Mouse (Mus musculus): ENCODE results near the gene Slc35e3.
"Not testable (repeated sequence)": the region's sequence is repeated elsewhere in the genome, so short reads cannot be mapped to it uniquely, and the experiment has no call there.

Gene Slc35e3

DNA sequence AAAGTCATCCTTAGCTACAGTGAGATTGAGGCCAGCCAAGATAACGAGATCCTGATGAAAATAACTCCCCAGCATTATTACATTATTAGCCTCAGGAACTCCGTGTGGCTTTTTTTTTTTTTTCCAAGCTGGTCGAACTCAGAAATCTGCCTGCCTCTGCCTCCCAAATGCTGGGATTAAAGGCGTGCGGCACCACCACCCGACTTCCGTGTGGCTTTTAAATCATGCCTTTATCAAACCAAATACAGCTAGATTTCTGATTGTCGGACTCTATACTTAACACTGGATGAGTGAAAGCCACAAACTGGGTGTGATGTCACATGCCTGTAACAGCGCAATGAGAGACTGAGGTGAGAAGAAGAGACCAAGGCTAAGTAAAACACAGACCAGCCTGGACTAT lies 33.3 kb downstream of the Slc35e3 start:
- peak in 1 of 2 experiments; percentile 57 for DNase-seq (ENCODE audit: low spot score in 2 of 2)

DNA sequence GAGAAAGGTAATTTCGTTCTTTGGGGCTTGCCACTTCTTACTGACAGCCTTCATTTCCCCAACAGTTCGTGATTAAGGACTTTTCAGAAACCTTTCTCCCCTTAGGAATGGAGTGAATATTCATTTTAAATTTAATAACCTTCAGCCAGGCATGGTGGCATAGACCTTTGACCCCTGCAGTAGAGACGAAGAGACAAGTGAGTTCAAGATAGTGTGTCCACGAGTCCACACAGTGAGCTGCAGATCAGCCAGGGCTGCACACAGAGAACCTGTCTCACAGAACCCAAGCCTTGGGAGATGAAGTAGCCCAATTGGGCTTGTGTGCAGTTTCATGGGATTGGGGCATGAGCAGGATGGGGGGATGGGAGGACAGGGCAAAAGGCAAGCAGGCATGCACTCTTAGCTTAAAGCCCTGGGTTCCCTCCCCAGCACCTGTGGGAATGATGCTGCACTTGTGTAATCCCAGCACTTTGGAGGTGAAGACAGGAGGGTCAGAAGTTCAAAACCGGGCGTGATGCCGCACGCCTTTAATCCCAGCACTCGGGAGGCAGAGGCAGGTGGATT lies 33.9 kb downstream of the Slc35e3 start:
- DNase-seq (ENCODE audit: low spot score in 2 of 2): no peak

DNA sequence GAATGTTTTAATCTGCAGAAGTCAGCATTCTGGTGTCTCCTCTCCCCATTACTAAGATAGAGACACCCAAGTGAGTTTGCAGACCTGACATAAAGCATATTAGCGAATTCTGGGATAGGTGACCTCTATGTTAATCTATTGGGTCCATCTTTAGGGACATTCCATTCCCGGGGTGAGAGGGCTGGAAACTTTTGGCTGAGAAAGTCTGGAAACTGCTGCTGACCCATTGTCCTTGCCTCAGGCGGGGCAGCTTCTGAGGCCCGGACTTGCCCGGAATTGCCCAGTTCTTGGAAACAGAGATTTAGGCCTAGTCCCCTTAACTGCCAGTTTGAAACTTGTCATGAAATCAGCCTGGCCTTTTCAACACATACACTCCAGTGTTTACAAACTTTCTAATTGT lies 34.8 kb downstream of the Slc35e3 start:
- DNase-seq (ENCODE audit: low spot score in 2 of 2): no peak

DNA sequence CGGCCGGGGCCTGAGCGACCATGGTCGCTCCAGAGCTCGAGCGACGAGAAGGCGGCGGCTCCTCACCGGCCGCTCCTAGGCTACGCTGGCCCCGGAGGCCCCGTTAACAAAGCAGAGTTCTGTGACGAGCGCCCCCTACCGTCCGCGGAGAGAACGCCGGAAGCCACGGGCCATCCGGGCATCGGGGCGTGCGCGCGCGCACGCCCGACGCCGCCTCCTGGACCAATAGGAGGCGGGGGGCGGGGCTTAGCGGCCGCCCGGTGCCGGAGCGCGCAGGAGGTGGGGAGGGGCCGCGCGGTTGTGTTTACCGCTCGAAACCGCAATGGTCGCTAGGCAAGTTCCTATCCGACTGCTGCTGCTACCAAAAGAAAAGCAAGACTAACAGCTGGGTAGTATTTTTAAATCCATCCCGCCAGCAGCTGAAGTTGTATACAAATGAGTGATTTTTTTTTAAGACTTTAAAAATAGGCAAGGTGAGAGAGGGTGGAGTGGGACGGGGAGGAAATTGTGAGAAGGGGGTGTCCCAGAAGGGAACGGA lies 35.5 kb downstream of the Slc35e3 start, which contains the start of gene Mdm2:
Gene Mdm2, minus strand, starts transcription at position 155 of the 538 bp plus-strand sequence.
- DNase-seq (ENCODE audit: low spot score in 2 of 2): peak; percentile 93 to 95

DNA sequence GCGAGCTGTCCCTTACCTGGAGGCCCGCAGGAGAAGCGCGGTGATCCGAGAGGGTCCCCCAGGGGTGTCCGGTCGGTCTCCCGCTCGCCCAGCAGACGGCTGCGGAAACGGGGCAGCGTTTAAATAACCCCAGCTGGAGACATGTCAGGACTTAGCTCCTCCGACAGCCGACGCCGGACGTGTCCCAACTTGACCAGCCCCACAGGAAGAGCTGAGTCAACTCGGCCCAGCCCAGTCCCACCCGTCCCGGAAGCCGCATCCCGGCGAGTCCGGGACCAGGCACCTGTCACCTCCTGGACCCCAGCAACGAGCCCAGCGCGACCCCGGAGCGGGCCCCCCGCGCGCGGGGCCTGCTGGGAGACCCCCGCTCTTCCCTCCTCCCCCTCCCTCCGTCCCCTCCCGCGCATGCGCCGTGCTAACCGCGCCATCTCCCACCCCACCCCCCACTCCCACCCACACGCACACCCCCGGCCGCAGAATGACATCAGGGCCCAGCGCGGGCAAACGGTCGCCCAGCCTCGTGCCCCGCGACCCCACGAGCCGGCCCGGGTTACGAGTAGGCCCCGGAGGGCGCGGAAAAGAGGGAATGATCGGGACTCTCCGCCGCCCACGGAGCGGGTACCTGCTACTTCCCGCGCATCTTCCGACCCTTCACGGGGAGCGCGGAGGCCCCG lies 36.1 kb downstream of the Slc35e3 start:
- peak; percentile 66 to 78 for DNase-seq (ENCODE audit: low spot score in 2 of 2)

DNA sequence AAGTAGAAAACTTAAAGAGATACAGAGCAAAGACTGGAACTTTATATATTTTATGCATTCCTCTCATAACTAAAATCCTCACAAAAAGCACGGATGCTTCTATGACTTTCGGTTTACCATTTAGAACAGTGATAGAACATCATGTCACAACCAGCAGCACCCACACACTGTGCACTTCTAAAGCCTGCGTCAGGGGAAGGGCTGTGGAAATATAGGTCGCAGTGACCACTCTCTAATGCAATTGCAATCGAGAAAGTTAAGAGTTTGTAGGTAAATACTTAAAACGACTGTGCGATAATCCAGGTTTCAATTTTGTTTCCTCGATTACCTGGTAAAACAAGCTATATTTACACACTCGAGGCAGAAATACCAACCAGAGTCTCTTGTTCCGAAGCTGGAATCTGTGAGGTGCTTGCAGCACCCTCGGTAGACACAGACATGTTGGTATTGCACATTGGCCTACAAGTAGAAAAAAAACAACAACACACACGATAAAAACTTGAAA lies 36.8 kb downstream of the Slc35e3 start:
- no peak for DNase-seq (ENCODE audit: low spot score in 2 of 2)

DNA sequence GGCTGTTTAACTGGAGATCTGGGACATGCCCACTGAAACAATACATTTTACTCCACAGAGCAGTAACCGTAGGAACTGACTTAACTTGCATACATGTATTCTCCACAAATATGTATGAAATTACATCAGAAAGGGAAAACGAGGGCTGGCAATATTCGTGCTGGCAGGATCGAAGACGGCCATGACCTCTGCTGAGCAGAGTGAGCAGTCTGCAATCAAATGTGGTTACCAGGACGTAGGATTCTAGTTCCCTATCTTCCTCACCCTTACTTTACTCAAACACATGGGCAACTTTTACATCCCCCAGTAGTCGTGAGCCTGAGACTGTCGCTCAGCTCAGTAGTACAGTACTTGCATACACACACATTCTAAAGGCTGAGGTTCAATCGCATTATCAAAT lies 37.3 kb downstream of the Slc35e3 start:
- DNase-seq (ENCODE audit: low spot score in 2 of 2): no peak

DNA sequence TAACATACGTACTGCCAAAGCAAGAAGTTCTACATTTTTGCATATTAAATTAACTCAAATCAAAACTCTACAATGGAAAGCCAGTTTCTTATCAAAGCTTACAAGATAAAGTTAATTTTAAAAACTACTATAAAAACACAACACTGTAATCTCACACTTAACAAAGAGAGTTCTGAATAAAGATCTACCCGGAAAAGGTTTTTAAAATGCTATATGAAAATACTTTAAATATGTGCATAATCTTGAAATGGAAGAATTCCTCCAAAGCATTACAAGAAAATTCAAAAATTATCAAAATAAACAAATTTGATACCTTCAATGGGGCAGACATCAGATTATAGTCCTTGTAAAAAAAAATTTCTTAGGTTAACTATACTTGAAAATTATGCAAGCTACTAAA lies 37.8 kb downstream of the Slc35e3 start:
- DNase-seq (ENCODE audit: low spot score in 2 of 2): no peak

DNA sequence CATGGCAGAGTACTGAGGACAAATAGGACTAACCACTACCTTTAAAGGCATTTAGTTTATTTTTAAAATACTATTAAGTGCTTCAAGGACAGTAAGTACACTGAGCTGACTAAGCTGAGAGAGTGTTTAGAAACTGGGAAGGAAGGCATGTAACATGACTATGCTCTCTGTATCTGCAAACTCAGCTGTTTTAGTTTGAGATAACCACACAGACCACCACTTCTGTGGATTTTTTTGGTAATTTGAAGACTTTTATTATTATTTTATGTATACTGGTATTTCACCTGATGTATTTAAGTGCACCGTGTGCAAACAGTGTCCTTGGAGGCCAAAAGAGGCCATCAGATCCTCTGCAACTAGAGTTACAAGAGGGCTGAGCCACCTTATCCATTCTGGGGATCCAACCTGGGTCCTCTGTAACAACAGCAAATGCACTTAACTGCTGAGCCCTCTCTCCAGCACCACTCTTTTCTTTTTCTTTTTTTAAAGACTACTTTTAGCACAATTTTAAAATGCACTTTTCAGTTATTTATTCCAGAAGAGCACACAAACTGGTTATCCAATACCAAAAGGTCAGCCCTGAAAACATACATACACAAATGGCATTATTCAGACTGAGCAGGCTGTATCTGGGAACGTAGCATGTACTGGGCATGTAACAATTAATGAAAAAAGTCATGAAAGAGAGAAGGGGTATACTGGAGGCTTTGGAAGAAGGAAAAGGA lies 38.9 kb downstream of the Slc35e3 start:
- DNase-seq (ENCODE audit: low spot score in 2 of 2): no peak

DNA sequence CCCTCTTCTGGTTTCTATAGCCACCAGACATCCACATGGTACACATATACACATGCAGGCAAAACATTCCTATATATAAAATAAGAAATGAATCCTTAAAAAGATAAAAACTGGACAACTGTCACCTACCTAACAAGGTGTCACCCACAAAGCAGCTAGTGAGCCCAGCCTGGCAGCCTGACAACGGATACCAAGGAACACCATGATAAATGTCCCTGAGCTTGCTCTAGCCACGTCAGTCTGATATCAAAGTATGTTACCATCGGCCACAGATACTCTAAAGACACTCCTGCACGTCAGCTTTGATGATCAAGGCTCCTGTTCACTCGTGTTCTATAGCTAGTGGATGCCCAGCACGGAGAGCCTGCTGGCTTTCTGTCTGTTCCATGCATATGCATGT lies 39.7 kb downstream of the Slc35e3 start:
- DNase-seq (ENCODE audit: low spot score in 2 of 2): no peak

DNA sequence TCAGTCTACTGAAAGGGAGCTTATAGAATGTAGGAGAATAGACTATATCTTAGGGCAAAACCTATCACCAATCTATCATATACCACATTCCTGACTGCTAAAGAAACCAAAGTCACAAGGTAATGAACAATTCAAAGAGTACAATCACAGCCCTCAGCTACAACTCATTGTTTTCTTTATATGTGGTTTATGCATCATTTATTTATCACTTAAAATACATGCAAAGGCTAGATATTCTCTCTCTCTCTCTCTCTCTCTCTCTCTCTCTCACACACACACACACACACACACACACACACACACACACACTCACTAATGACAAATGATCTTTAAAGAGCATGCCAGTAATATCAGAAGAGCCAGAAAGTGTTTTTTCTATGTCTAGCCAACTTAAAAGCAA lies 40.4 kb downstream of the Slc35e3 start:
- DNase-seq (ENCODE audit: low spot score in 2 of 2): no peak

DNA sequence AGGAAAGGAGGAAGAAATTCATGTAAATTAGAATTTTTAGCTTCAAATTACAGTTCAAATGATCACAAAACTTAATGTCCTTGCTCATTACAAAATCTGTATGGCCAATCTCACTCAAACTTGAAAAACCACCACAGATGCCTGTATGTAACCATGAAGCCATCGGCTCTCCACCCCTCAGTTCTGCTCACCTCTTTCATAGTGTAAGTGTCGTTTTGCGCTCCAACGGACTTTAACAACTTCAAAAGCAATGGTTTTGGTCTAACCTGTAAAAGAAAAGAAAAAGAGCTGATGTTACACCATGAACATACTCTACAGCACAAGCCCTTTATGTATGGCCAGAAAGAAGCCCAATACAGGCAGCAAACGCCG lies 41.2 kb downstream of the Slc35e3 start:
- no peak for DNase-seq (ENCODE audit: low spot score in 2 of 2)

DNA sequence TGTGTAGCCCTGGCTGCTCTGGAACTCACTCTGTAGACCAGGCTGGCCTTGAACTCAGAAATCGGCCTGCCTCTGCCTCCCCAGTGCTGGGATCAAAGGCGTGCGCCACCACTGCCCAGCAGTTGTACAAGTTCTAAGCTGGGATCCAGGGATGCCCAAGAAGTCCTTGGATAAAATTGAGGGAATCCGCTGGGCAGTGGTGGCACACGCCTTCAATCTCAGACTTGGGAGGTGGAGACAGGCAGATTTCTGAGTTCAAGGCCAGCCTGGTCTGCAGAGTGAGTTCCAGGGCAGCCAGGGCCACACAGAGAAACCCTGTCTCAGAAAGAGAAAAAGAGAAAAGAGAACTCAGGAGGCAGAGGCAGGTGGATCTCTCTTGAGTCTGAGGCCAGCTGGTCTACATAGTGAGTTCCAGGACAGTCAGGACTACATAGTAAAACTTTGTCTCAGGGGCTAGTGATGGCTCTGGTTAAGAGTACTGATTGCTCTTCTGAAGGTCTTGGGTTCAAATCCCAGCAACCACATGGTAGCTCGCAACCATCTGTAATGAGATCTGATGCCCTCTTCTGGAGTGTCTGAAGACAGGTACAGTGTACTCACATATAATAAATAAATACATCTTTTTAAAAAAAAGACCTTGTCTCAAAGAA lies 41.7 kb downstream of the Slc35e3 start:
- DNase-seq (ENCODE audit: low spot score in 2 of 2): not testable (repeated sequence)

DNA sequence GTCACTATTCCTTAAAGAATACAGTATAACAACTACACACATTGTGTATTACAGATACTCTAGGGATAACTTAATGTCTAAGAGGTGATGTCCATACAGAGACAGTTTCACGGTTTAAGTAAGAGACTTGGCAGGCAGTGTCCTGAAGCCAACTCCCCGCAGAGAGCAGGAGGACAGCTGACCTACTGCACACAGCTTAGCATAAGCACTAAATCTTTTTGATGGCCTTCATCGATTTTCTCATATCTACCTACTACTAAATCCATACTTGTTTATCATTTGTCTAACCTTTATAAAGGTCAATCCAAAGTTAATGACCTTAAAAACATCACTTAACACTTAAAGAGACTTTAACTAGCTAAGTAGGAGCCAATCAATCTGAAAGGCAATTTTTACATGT lies 42.7 kb downstream of the Slc35e3 start:
- no peak for DNase-seq (ENCODE audit: low spot score in 2 of 2)

DNA sequence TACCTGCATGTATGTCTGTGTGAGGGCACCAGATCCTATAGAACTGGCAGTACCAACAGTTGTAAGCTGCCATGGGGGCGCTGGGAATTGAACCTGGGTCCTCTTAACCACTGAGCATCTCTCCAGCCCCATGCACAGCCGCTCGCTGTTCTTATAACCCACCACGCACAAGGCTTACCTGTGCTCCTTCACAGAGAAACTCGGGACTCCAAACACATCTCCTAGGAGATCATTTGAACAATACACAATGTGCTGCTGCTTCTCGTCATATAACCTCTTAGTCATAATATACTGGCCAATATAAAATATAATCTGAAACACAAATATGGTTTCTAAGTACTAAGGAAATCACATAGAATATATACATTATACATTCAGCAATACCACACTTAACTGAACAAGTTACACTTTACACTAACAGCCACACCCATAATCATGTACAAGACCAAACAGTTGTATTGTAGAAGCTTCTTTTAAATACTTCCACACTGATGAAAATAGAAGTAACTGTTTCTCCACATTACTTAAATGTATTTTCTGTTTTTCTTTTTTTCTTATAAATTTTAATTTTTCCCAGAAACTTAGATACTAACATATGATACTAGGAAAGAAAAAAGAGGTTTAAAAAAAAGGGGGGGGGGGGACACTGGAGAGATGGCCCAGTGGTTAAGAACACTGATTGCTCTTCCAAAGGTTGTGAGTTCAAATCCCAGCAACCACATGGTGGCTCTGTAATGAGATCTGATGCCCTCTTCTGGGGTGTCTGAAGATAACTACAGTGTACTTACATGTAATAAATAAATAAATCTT lies 43.9 kb downstream of the Slc35e3 start:
- DNase-seq (ENCODE audit: low spot score in 2 of 2): no peak

DNA sequence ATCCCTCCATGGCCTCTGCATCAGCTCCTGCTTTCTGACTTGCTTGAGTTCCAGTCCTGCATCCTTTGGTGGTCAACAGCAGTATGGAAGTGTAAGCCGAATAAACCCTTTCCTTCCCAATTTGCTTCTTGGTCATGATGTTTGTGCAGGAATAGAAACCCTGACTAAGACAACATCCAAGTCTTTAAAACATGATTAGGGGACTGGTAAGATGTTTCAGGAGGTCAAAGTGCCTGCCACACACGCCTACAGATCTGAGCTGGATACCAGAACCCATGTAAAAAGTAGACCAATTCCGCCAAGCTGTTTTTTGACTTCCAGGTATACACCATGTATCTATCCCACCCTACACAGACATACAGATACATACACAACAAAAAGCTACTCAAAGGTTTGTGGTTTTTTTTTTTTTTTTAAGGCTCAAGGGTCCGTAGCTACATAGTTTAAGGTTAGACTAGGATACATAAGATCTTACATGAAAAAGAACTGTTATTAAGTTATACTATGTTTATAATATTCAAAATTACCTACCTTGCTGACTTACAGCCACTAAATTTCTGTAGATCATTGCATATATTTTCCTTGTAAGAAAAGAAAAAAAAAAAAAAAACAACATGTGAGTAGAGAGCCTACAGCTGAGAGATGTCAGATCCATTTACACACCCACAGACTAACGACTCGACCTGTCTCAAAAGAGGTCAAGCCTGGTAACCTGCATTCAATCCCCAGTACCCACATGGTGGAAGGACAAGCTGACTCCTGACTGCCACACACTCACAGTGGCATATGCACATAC lies 44.9 kb downstream of the Slc35e3 start:
- DNase-seq (ENCODE audit: low spot score in 2 of 2): no peak

DNA sequence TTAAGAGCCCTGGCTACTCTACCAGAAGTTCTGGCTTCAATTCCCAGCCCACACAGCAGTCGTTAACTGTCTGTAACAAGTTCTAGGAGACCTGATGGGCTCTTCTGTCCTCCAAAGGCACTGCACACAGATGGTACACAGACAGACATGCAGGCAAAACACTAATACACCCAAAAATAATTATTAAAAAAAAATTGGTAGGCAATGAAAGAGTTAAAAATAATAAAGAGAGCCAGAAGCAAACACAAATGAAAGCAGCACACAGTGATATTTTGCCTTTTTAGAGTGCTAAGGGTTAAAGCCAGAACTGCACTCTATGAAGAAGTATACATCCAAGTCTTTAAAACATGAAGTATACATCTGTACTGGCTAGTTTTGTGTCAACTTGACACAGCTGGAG lies 45.7 kb downstream of the Slc35e3 start:
- DNase-seq (ENCODE audit: low spot score in 2 of 2): no peak

DNA sequence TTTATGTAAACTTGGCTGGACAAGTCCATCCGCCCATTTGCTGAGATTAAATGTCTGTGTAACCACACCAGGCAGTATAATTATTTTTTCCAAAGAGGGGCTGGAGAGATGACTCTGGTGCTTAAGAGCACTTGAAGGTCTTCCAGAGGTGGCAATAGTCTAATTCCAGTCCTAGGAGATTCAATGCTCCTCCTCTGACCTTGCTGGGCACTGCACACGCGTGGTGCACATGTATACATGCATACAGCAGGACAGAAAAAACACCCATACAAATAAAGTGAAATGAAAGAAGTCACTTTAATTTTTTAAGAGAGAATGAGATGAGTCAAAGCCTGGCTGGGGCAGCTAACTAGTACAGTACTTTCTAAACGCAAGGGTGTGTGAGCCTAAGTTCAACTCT lies 46.3 kb downstream of the Slc35e3 start:
- no peak for DNase-seq (ENCODE audit: low spot score in 2 of 2)

DNA sequence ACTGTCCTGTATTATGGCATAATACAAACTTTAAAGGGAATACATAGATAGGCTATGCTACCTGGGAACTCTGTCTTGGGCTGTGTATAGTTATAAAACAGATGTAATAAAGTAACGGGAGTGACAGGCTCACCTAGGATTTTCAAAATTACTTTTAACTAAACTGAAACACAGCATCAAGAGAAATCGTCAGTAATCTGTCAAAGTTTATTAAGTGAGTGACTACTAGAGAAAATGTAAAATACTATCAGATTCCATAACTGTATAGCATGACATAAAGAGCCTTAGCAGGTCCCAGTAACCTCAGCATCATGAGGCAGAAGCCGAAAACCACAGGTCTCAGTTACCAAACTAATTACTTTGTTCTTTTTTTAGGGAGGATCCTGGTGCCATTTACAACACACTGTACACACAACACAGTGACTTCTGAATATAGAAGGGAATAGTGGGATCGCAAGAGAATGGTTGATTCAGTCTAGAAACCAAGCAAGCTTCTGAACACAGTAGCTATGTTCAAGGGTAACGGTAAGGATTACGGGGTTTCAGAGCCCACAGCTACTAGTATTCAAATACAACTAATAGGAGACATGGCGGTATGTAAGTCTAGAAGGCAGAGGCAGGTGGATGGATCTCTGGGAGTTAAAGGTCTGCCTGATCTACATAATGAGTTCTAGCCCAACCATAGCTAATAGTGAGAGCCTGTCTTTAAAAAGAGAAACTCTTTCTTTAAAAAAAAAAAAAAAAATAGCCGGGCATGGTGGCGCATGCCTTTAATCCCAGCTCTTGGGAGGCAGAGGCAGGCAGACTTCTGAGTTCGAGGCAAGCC lies 47.6 kb downstream of the Slc35e3 start:
- no peak for DNase-seq (ENCODE audit: low spot score in 2 of 2)
